In genomic region chr12:108305812-108306794, GRCm38 (mm10) we compare ENCODE assay signal across 8 mouse cellular contexts. TPM values are rescaled to one million over a fixed set of nuclear protein-coding genes. Genes with fewer than 3 reads are reported as not detected.
DNase-seq lines count a peak whose midpoint lies in the region; ATAC-seq and TF ChIP-seq lines count a peak whose summit lies in the region.

Hhipl1 (plus strand) TSS chr12:108306270.

- peak; percentile 59 for ATAC-seq in forebrain, embryonic 15.5 days (replicated peaks)
- ATAC-seq in intestine, embryonic 14.5 days (replicated peaks; ENCODE audit: low FRiP score, low TSS enrichment, low read depth), result peak; percentile 71
- ATAC-seq in liver, postnatal 0 days, result peak; percentile 33; the same call in 1 of the 2 replicates
- peak; percentile 61 for ATAC-seq in stomach, embryonic 15.5 days (ENCODE audit: insufficient read depth, low FRiP score, low read depth)
- no peak for ATAC-seq in megakaryocyte progenitor cell, adult 5-6 weeks (replicated peaks; ENCODE audit: poor library complexity)

- H3K4me1 ChIP-seq in forebrain, embryonic 15.5 days, result peaks cover 10% of the 10 kb centered on the region
- H3K4me1 ChIP-seq in intestine, embryonic 14.5 days (replicated peaks; ENCODE audit: control insufficient read depth, insufficient read depth, low read length), result 0 out of 2 replicates have a peak, but pooled peaks cover 4% of the 10 kb centered on the region
- H3K4me1 ChIP-seq in liver, postnatal 0 days (ENCODE audit: insufficient read depth), result peaks cover 2% of the 10 kb centered on the region; the same call in 1 of the 2 replicates
- H3K4me1 ChIP-seq in stomach, embryonic 15.5 days, result peaks cover 9% of the 10 kb centered on the region

- no peak within 1 kb of the TSS for H3K27ac ChIP-seq in forebrain, embryonic 15.5 days (replicated peaks)
- no peak within 1 kb of the TSS; the same call in 1 of the 2 replicates for H3K27ac ChIP-seq in intestine, embryonic 14.5 days (ENCODE audit: low read depth)
- no peak within 1 kb of the TSS for H3K27ac ChIP-seq in liver, postnatal 0 days (ENCODE audit: low read depth)
- no peak within 1 kb of the TSS for H3K27ac ChIP-seq in stomach, embryonic 15.5 days

- H3K9ac ChIP-seq in forebrain, embryonic 15.5 days (replicated peaks), result peak within 1 kb of the TSS; percentile 62
- peak within 1 kb of the TSS; percentile 52 for H3K9ac ChIP-seq in intestine, embryonic 14.5 days (ENCODE audit: low read length)
- H3K9ac ChIP-seq in liver, postnatal 0 days (replicated peaks), result peak within 1 kb of the TSS; percentile 41; the same call in 1 of the 2 replicates
- H3K9ac ChIP-seq in stomach, embryonic 15.5 days, result peak within 1 kb of the TSS; percentile 53; the same call in 1 of the 2 replicates

- WGBS in forebrain, embryonic 15.5 days, result 6% methylated on average over 66 of the region's 67 CpGs
- WGBS in intestine, embryonic 14.5 days, result 2% methylated on average over 63 of the region's 67 CpGs
- 4% methylated on average over 63 of the region's 67 CpGs for WGBS in liver, postnatal 0 days (ENCODE audit: insufficient replicate concordance)
- WGBS in stomach, embryonic 15.5 days, result 3% methylated on average over 65 of the region's 67 CpGs

- H3K36me3 ChIP-seq in forebrain, embryonic 15.5 days, result no peaks in the 10 kb centered on the region
- H3K36me3 ChIP-seq in intestine, embryonic 14.5 days (ENCODE audit: control insufficient read depth, insufficient read depth, low read length), result no peaks in the 10 kb centered on the region
- no peaks in the 10 kb centered on the region for H3K36me3 ChIP-seq in liver, postnatal 0 days (replicated peaks; ENCODE audit: insufficient read depth, low read length)
- H3K36me3 ChIP-seq in stomach, embryonic 15.5 days, result no peaks in the 10 kb centered on the region

- DNase-seq in heart, adult 11 months, result peak; percentile 96
- DNase-seq in heart, adult 8-10 months (ENCODE audit: low spot score), result no peak
- peak; percentile 66 for DNase-seq in NIH3T3 (ENCODE audit: low read depth)
- peak; percentile 73 for DNase-seq in intestine, embryonic 14.5 days (ENCODE audit: low spot score)
- DNase-seq in liver, postnatal 0 days, result no peak

- peaks cover 3% of the 10 kb centered on the region; the same call in 1 of the 2 replicates for H3K27me3 ChIP-seq in forebrain, embryonic 15.5 days
- H3K27me3 ChIP-seq in intestine, embryonic 14.5 days (replicated peaks; ENCODE audit: control insufficient read depth, insufficient read depth, low read length), result peaks cover 7% of the 10 kb centered on the region; the same call in 1 of the 2 replicates
- peaks cover 33% of the 10 kb centered on the region for H3K27me3 ChIP-seq in liver, postnatal 0 days (ENCODE audit: insufficient read depth, low read length)
- no peaks in the 10 kb centered on the region; the same call in 1 of the 2 replicates for H3K27me3 ChIP-seq in stomach, embryonic 15.5 days (replicated peaks)

- no peaks in the 10 kb centered on the region for H3K9me3 ChIP-seq in forebrain, embryonic 15.5 days
- H3K9me3 ChIP-seq in intestine, embryonic 14.5 days (ENCODE audit: control insufficient read depth, low read length), result no peaks in the 10 kb centered on the region
- H3K9me3 ChIP-seq in liver, postnatal 0 days (ENCODE audit: low read length), result no peaks in the 10 kb centered on the region
- H3K9me3 ChIP-seq in stomach, embryonic 15.5 days, result no peaks in the 10 kb centered on the region

- peak within 1 kb of the TSS; percentile 97 for H3K4me2 ChIP-seq in forebrain, embryonic 15.5 days (replicated peaks)
- peak within 1 kb of the TSS; percentile 69 for H3K4me2 ChIP-seq in intestine, embryonic 14.5 days (ENCODE audit: low read length)
- H3K4me2 ChIP-seq in liver, postnatal 0 days (ENCODE audit: low read depth, low read length), result peak within 1 kb of the TSS; percentile 72
- peak within 1 kb of the TSS; percentile 97 for H3K4me2 ChIP-seq in stomach, embryonic 15.5 days

- H3K4me3 ChIP-seq in forebrain, embryonic 15.5 days, result peak within 1 kb of the TSS; percentile 59
- peak within 1 kb of the TSS; percentile 51 for H3K4me3 ChIP-seq in intestine, embryonic 14.5 days (ENCODE audit: low read depth, low read length)
- peak within 1 kb of the TSS; percentile 41 for H3K4me3 ChIP-seq in liver, postnatal 0 days (ENCODE audit: low read depth, low read length)
- H3K4me3 ChIP-seq in stomach, embryonic 15.5 days (replicated peaks), result peak within 1 kb of the TSS; percentile 54

- no peak for TF ChIP-seq EP300 in liver, postnatal 0 days (IDR thresholded peaks at IDR 0.05; ENCODE audit: low read depth)

- TF ChIP-seq CTCF in liver, postnatal 0 days (IDR thresholded peaks at IDR 0.05; ENCODE audit: low read depth), result no peak

RNA-seq across cellular contexts. Expression of gene Hhipl1, which starts in this region (rescaled TPM):
- total RNA-seq in heart, adult 8-10 months (2022), result 1 to 10 TPM; 1.2 to 2.0 (median 1.5) TPM
- polyA plus RNA-seq in forebrain, embryonic 15.5 days (2015; fragmentation: Nextera tagmentation; extraction: Ambion mirVana), result 1.8 and 1.9 TPM in 2 replicates
- 0.28 and 0.67 TPM in 2 replicates for polyA plus RNA-seq in intestine, embryonic 14.5 days (2014; fragmentation: Nextera tagmentation; extraction: Ambion mirVana)
- polyA plus RNA-seq in liver, postnatal 0 days (2015; fragmentation: Nextera tagmentation; extraction: Ambion mirVana), result 0.02 TPM in 1 of 2 replicates, not detected in the other
- polyA plus RNA-seq in stomach, embryonic 15.5 days (2015; fragmentation: Nextera tagmentation; extraction: Ambion mirVana), result 0.87 and 0.88 TPM in 2 replicates
- total RNA-seq in megakaryocyte progenitor cell, adult 5-6 weeks (2015), result not detected in 2 replicates
- not detected in 2 replicates for total RNA-seq in megakaryocyte progenitor cell, adult 5-6 weeks (2017)

Comparison
In these comparisons a context has a peak if more than half of its experiments do, and no peak if none do; other contexts are left out.
1. DNase-seq: peak in heart, adult 11 months (single experiment) and NIH3T3 (single experiment); none in heart, adult 8-10 months (single experiment) and liver, postnatal 0 days (single experiment).
2. Peak in DNase-seq, ATAC-seq, H3K4me3 ChIP-seq, H3K9ac ChIP-seq and H3K4me2 ChIP-seq in intestine, embryonic 14.5 days; RNA of the gene not detected or under 1 TPM.
3. Peak in ATAC-seq, H3K4me3 ChIP-seq, H3K9ac ChIP-seq and H3K4me2 ChIP-seq in liver, postnatal 0 days; RNA of the gene not detected or under 1 TPM.
4. Peak in ATAC-seq, H3K4me3 ChIP-seq, H3K9ac ChIP-seq and H3K4me2 ChIP-seq in stomach, embryonic 15.5 days; RNA of the gene not detected or under 1 TPM.
5. Peak in every context shown above with its lines, with median percentiles within 50 percentile points of each other: H3K4me2 ChIP-seq, H3K4me3 ChIP-seq and H3K9ac ChIP-seq.